Mouse (Mus musculus) MEL (cell line): ENCODE results near the gene Rtn4rl1. TPM values are rescaled to one million over a fixed set of nuclear protein-coding genes. Genes with fewer than 3 reads are reported as not detected.

Source experiments
- DNase-seq: peaks from one replicate; pipeline ENCODE4 v3.0.0; 2011; ENCODE audit warnings: low read depth, low spot score
- H3K27ac ChIP-seq: 2 replicates; pipeline ENCODE4 v1.5.1; 2012; ENCODE audit warnings: low read depth, mild to moderate bottlenecking, control low read depth, low read length, moderate library complexity; ENCODE audit not compliant: control insufficient read depth
- H3K27me3 ChIP-seq, 2 experiments: fragments of 150-350 bp in 1 of 2; sonication (generic) in 1 of 2; 2 replicates each; pipeline ENCODE4 v1.6.1; 2012; ENCODE audit warnings: low read length in 2 of 2, mild to moderate bottlenecking in 2 of 2, improper control_type of control experiment in 1 of 2, moderate library complexity in 1 of 2; ENCODE audit not compliant: insufficient read depth in 2 of 2, control insufficient read depth in 1 of 2
- H3K36me3 ChIP-seq, 2 experiments: 2 replicates each; pipeline ENCODE4 v1.6.1; 2012 to 2014; ENCODE audit warnings: low read length in 2 of 2, improper control_type of control experiment in 1 of 2, inconsistent platforms in 1 of 2, mild to moderate bottlenecking in 1 of 2; ENCODE audit not compliant: insufficient read depth in 2 of 2, control insufficient read depth in 1 of 2
- H3K4me1 ChIP-seq, 2 experiments: fragments of 150-350 bp in 1 of 2; sonication (generic) in 1 of 2; 2 replicates each; pipeline ENCODE4 v1.6.1; 2012; ENCODE audit warnings: low read length in 2 of 2, improper control_type of control experiment in 1 of 2, mild to moderate bottlenecking in 1 of 2; ENCODE audit not compliant: insufficient read depth in 2 of 2, control insufficient read depth in 1 of 2
- H3K4me3 ChIP-seq, 2 experiments: fragments of 150-350 bp in 1 of 2; sonication (generic) in 1 of 2; 2 replicates each; pipeline ENCODE4 v1.5.1; 2012; ENCODE audit warnings: low read depth in 2 of 2, low read length in 2 of 2, mild to moderate bottlenecking in 2 of 2, moderate library complexity in 2 of 2, control low read depth in 1 of 2, improper control_type of control experiment in 1 of 2; ENCODE audit not compliant: control insufficient read depth in 1 of 2, insufficient read depth in 1 of 2
- H3K79me2 ChIP-seq: 2 replicates; pipeline ENCODE4 v1.6.1; 2012; ENCODE audit warnings: mild to moderate bottlenecking, low read length, moderate library complexity; ENCODE audit not compliant: control insufficient read depth, poor library complexity, insufficient read depth
- H3K9ac ChIP-seq: 2 replicates; pipeline ENCODE4 v1.6.1; 2012; ENCODE audit warnings: low read depth, mild to moderate bottlenecking, control low read depth, low read length, moderate library complexity; ENCODE audit not compliant: control insufficient read depth, poor library complexity, severe bottlenecking
- H3K9me3 ChIP-seq: fragments of 150-350 bp; sonication (generic); replicated peaks from 2 replicates; pipeline ENCODE4 v1.6.1; 2012; ENCODE audit warnings: mild to moderate bottlenecking, low read length, improper control_type of control experiment, moderate library complexity; ENCODE audit not compliant: insufficient read depth
- BHLHE40 ChIP-seq: IDR thresholded peaks from 2 replicates; pipeline ENCODE4 v1.6.1; 2012; ENCODE audit warnings: low read depth, mild to moderate bottlenecking, inconsistent platforms, low read length, improper control_type of control experiment, borderline replicate concordance
- CTCF ChIP-seq, 3 experiments: IDR thresholded peaks in 2 of 3; conservative IDR thresholded peaks in 1 of 3; 2 replicates each; pipeline ENCODE4 v1.5.1; 2011 to 2012; ENCODE audit warnings: low read length in 3 of 3, low read depth in 2 of 3, mild to moderate bottlenecking in 2 of 3, improper control_type of control experiment in 1 of 3, inconsistent platforms in 1 of 3, mixed read lengths in 1 of 3, moderate library complexity in 1 of 3; ENCODE audit not compliant: control insufficient read depth in 1 of 3, insufficient read depth in 1 of 3, poor library complexity in 1 of 3, severe bottlenecking in 1 of 3
- E2F4 ChIP-seq: IDR thresholded peaks from 2 replicates; pipeline ENCODE4 v1.6.1; 2011; ENCODE audit warnings: low read depth, low read length, improper control_type of control experiment, borderline replicate concordance
- ELF1 ChIP-seq: IDR thresholded peaks from 2 replicates; pipeline ENCODE4 v1.6.1; 2014; ENCODE audit warnings: low read depth, mild to moderate bottlenecking, inconsistent platforms, low read length, improper control_type of control experiment, moderate library complexity
- ETS1 ChIP-seq: IDR thresholded peaks from 2 replicates; pipeline ENCODE4 v1.6.1; 2012; ENCODE audit warnings: low read depth, mild to moderate bottlenecking, inconsistent platforms, low read length, improper control_type of control experiment, moderate library complexity
- GATA1 ChIP-seq: IDR thresholded peaks from 2 replicates; pipeline ENCODE4 v1.6.1; 2011; ENCODE audit warnings: low read depth, low read length, improper control_type of control experiment
- JUND ChIP-seq: IDR thresholded peaks from 2 replicates; pipeline ENCODE4 v1.6.1; 2011; ENCODE audit warnings: low read depth, mild to moderate bottlenecking, improper control_type of control experiment, low read length
- MAFK ChIP-seq: IDR thresholded peaks from 2 replicates; pipeline ENCODE4 v1.6.1; 2011; ENCODE audit warnings: low read depth, mild to moderate bottlenecking, low read length, improper control_type of control experiment, borderline replicate concordance
- MAX ChIP-seq: IDR thresholded peaks from 2 replicates; pipeline ENCODE4 v1.6.1; 2011; ENCODE audit warnings: low read length, improper control_type of control experiment
- MYB ChIP-seq: IDR thresholded peaks from 2 replicates; pipeline ENCODE4 v1.6.1; 2011; ENCODE audit warnings: mild to moderate bottlenecking, low read depth, low read length, improper control_type of control experiment
- MYC ChIP-seq: IDR thresholded peaks from 2 replicates; pipeline ENCODE4 v1.6.1; 2011; ENCODE audit warnings: low read depth, mild to moderate bottlenecking, low read length, improper control_type of control experiment, moderate library complexity
- NELFE ChIP-seq: IDR thresholded peaks from 2 replicates; pipeline ENCODE4 v1.6.1; 2011; ENCODE audit warnings: low read depth, low read length, improper control_type of control experiment
- POLR2AphosphoS2 ChIP-seq: IDR thresholded peaks from 2 replicates; pipeline ENCODE4 v1.6.1; 2011; ENCODE audit warnings: low read length, improper control_type of control experiment
- POLR2AphosphoS5 ChIP-seq: IDR thresholded peaks from 2 replicates; pipeline ENCODE4 v1.6.1; 2012; ENCODE audit warnings: low read depth, borderline replicate concordance, mild to moderate bottlenecking, inconsistent platforms, low read length, moderate library complexity, mixed read lengths
- RAD21 ChIP-seq: IDR thresholded peaks from 2 replicates; pipeline ENCODE4 v1.6.1; 2011; ENCODE audit warnings: mild to moderate bottlenecking, low read depth, low read length, improper control_type of control experiment
- RCOR1 ChIP-seq: IDR thresholded peaks from 2 replicates; pipeline ENCODE4 v1.6.1; 2012; ENCODE audit warnings: low read depth, mild to moderate bottlenecking, inconsistent platforms, low read length, improper control_type of control experiment
- SIN3A ChIP-seq: IDR thresholded peaks from 2 replicates; pipeline ENCODE4 v1.6.1; 2012; ENCODE audit warnings: low read length, improper control_type of control experiment, inconsistent platforms
- SMC3 ChIP-seq: IDR thresholded peaks from 2 replicates; pipeline ENCODE4 v1.6.1; 2011; ENCODE audit warnings: low read depth, low read length, improper control_type of control experiment
- TBP ChIP-seq: IDR thresholded peaks from 2 replicates; pipeline ENCODE4 v1.8.0; 2011; ENCODE audit warnings: low read depth, low read length, improper control_type of control experiment
- UBTF ChIP-seq: IDR thresholded peaks from 2 replicates; pipeline ENCODE4 v1.6.1; 2012; ENCODE audit warnings: low read depth, mild to moderate bottlenecking, inconsistent platforms, low read length, improper control_type of control experiment, moderate library complexity, borderline replicate concordance; ENCODE audit not compliant: insufficient read depth
- ZMIZ1 ChIP-seq: IDR thresholded peaks from 2 replicates; pipeline ENCODE4 v1.6.1; 2012; ENCODE audit warnings: low read depth, mild to moderate bottlenecking, inconsistent platforms, low read length, improper control_type of control experiment, moderate library complexity
- polyA plus RNA-seq, 2 experiments: library from polyadenylated mRNA; stranded (reverse) in 1 of 2; unstranded in 1 of 2; fragments of >175 nt in 1 of 2; fragments of >200 nt in 1 of 2; gene quantifications; 2 replicates each; pipeline versions ENCODE4 v1.2.1 to v1.2.4; 2012; ENCODE audit warnings: low replicate concordance in 2 of 2, low read depth in 1 of 2; ENCODE audit not compliant: insufficient read length in 2 of 2, insufficient read depth in 1 of 2, missing spikeins in 1 of 2
- total RNA-seq: library from RNA; depleted of rRNA; stranded (reverse); fragments of 300-350 nt; gene quantifications from 2 replicates; pipeline ENCODE4 v1.2.3, GENCODE M21; 2012

Gene Rtn4rl1
- total and polyA plus RNA-seq, 3 experiments, result 0.35 to 2.6 TPM; not detected in 1

DNA sequence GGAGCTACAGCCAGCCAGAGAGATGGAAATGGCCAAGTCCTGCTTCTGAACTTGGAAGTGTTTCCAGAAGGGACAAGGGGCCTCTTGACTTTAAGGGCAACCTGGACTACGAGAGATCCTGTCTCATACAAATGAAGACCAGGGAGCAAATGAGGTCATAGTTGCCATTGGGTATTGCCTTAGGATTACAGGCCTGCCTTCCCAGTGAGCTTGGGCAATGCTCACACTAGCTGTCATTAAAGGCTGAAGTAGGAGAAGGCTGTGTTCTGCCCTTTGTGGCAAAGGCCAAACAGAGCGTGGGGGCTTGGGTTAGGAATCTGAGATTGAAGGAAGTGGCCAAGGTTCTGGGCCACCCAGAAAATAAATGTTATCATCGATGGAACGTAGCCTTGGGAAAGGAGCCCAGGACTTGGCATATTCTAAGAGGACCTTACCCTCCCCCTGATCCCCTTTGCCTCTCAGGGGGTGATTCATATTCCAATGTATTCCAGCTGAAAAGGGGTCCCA lies 57.5 kb downstream of the Rtn4rl1 start:
- TF ChIP-seq ZMIZ1, result no peak

DNA sequence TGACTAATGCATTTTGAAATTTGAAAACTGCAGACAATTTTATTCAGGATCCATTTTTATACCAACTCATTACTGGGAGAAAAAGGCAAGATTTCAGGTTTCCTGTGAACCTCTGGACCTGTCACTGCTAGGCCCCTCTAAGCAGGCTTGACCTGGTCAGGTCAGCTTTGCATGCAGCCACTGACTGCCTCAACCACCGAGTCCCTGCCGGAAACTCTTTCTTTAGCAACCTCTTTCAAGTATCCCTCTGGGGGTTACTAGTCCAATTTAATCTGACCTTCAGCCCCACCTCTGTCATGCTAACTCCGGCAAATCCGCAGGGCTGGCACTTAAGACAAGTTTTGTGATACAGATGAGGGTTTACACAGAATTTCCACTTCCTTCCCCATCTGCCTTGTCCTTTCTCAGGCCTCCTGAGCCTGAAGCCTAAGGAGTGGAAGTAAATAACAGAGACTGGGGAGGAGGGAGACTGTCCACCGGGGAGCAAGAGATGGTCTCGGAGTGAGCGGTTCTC lies 58.0 kb downstream of the Rtn4rl1 start:
- Histone ChIP-seq H3K9me3 (no peaks in the 10 kb centered on the region), H3K27me3 (no peaks in the 10 kb centered on the region), H3K79me2 (no peaks in the 10 kb centered on the region), H3K4me1 (peaks cover 6 to 11% of the 10 kb centered on the region in 2 experiments; a peak in 3 of 4 replicates), H3K36me3 (peaks cover 0 to 10% of the 10 kb centered on the region in 2 experiments; a peak in 2 of 4 replicates), H3K27ac (no peak overlapping the region), H3K4me3 (no peak overlapping the region), H3K9ac (no peak overlapping the region)
- TF ChIP-seq ELF1 (no peak), JUND (no peak)
- DNase-seq, result no peak

More for the DNA sequence above, 57.5 kb downstream of the Rtn4rl1 start:
- DNase-seq, result no peak
- Histone ChIP-seq H3K27me3 (no peaks in the 10 kb centered on the region), H3K27ac (no peak overlapping the region), H3K9ac (no peak overlapping the region), H3K36me3 (peaks cover 0 to 10% of the 10 kb centered on the region in 2 experiments; a peak in 2 of 4 replicates), H3K4me1 (peaks cover 6 to 11% of the 10 kb centered on the region in 2 experiments; a peak in 3 of 4 replicates), H3K4me3 (no peak overlapping the region), H3K9me3 (no peaks in the 10 kb centered on the region), H3K79me2 (no peaks in the 10 kb centered on the region)

DNA sequence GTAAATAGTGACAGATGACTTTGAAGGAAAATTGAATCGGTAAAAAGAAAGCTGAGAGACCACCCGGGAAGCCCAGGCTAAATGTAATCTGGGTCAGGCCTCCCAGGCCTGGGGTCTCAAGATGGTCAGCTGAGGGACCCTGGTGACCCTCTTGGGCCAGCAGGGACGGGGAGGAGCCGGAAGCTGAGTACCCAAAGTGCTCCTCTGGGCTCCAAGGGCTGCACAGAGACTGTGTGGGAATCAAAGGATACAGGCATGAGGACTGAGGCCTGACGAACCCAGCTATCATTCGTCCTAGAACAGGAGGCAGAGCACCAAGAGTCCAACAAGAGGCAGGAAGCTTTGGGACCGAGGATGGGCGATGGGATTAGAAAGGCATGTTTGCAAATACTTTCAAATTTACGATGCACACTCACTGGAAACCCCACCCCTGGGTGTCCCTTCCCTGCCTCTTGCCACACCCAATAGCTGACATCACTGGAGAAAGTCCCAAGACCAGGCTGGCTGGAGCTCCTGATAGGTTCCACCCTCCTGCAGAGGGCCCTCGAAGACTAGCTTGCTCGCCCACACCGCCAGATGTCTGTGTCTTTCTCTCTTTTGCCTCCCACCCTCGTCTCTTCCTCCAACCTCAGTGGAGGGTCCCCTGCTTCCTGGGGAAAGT lies 60.8 kb downstream of the Rtn4rl1 start:
- peak; percentile 90 for DNase-seq
- peak overlapping the region; percentile 54 for H3K9ac ChIP-seq
- H3K36me3 ChIP-seq, result peaks cover 0 to 10% of the 10 kb centered on the region in 2 experiments; a peak in 2 of 4 replicates
- H3K4me3 ChIP-seq, result peak overlapping the region; percentile 69 to 89
- no peaks in the 10 kb centered on the region for H3K79me2 ChIP-seq
- TF ChIP-seq UBTF (no peak), NELFE (0 out of 2 replicates have a peak, but pooled peaks have one; percentile 11), ETS1 (0 out of 2 replicates have a peak, but pooled peaks have one; percentile 4), CTCF (IDR thresholded peaks at IDR 0.05 in 2 of 3, conservative IDR thresholded peaks at IDR 0.05 in 1 of 3; ENCODE audit: control insufficient read depth in 1 of 3, insufficient read depth in 1 of 3, low read depth in 2 of 3, low read length in 3 of 3, poor library complexity in 1 of 3, severe bottlenecking in 1 of 3) (peak in 2 of 3 experiments; percentile 49 to 55; a peak in 5 of 6 replicates), JUND (no peak), ZMIZ1 (no peak), POLR2AphosphoS2 (no peak), SIN3A (peak; percentile 34; the same call in 1 of the 2 replicates), MAX (peak; percentile 36; the same call in 1 of the 2 replicates), ELF1 (no peak), RAD21 (peak; percentile 49), TBP (no peak), MYC (no peak), RCOR1 (no peak), SMC3 (peak; percentile 44), BHLHE40 (no peak), MYB (no peak), GATA1 (0 out of 2 replicates have a peak, but pooled peaks have one; percentile 1), E2F4 (no peak), MAFK (no peak), POLR2AphosphoS5 (no peak)
- no peaks in the 10 kb centered on the region for H3K9me3 ChIP-seq
- H3K27ac ChIP-seq, result no peak overlapping the region
- no peaks in the 10 kb centered on the region for H3K27me3 ChIP-seq
- peaks cover 6 to 11% of the 10 kb centered on the region in 2 experiments; a peak in 3 of 4 replicates for H3K4me1 ChIP-seq
